Mouse (Mus musculus) heart, postnatal 0 days (tissue): ENCODE measurements around the gene Pde11a. TPM values are rescaled to one million over a fixed set of nuclear protein-coding genes. Genes with fewer than 3 reads are reported as not detected.

Source experiments
- ATAC-seq: fragments of 200-750 bp; cut with Nextera tagmentation; 2 replicates; pipeline ENCODE4 v1.8.0; 2017; ENCODE audit warnings: low read depth, moderate number of reproducible peaks, moderate library complexity; ENCODE audit not compliant: insufficient read depth
- DNase-seq: peaks from one replicate; pipeline ENCODE4 v3.0.0-alpha.2; 2016; ENCODE audit warnings: low spot score
- H3K27ac ChIP-seq: fragments of 300-500 bp; sonication (generic); 2 replicates; pipeline ENCODE4 v1.5.1; 2014; ENCODE audit warnings: low read depth, mild to moderate bottlenecking
- H3K27me3 ChIP-seq: fragments of 300-500 bp; sonication (generic); 2 replicates; pipeline ENCODE4 v1.6.1; 2014; ENCODE audit warnings: low read length, mixed read lengths; ENCODE audit not compliant: control insufficient read depth, insufficient read depth
- H3K36me3 ChIP-seq: fragments of 300-500 bp; sonication (generic); replicated peaks from 2 replicates; pipeline ENCODE4 v1.6.1; 2014; ENCODE audit warnings: low read length, mixed read lengths; ENCODE audit not compliant: control insufficient read depth, insufficient read depth
- H3K4me1 ChIP-seq: fragments of 300-500 bp; sonication (generic); 2 replicates; pipeline ENCODE4 v1.6.1; 2014; ENCODE audit warnings: antibody characterized with exemption; ENCODE audit not compliant: control insufficient read depth, insufficient read depth
- H3K4me2 ChIP-seq: fragments of 300-500 bp; sonication (generic); 2 replicates; pipeline ENCODE4 v1.6.1; 2014; ENCODE audit warnings: low read depth, mild to moderate bottlenecking, low read length, moderate library complexity
- H3K4me3 ChIP-seq: fragments of 300-500 bp; sonication (generic); 2 replicates; pipeline ENCODE4 v1.5.1; 2014; ENCODE audit warnings: low read depth, low read length
- H3K9ac ChIP-seq: fragments of 300-500 bp; sonication (generic); replicated peaks from 2 replicates; pipeline ENCODE4 v1.6.1; 2014; ENCODE audit warnings: low read depth, low read length, mixed read lengths
- H3K9me3 ChIP-seq: fragments of 300-500 bp; sonication (generic); replicated peaks from 2 replicates; pipeline ENCODE4 v1.6.1; 2016; ENCODE audit warnings: low read length; ENCODE audit not compliant: control insufficient read depth
- CTCF ChIP-seq: IDR thresholded peaks from 2 replicates; pipeline ENCODE4 v1.5.1; 2016; ENCODE audit warnings: antibody characterized with exemption, control low read depth, low read depth
- EP300 ChIP-seq: IDR thresholded peaks from 2 replicates; pipeline ENCODE4 v1.6.1; 2016; ENCODE audit warnings: antibody characterized with exemption, low read depth
- WGBS: fragments of 180-500 bp; shearing (Covaris S2); extraction: QIAGEN DNeasy Blood & Tissue Kit; methylation state at CpG from one replicate; pipeline ENCODE4 v1.1.7; 2014; 5-methylcytosine and 5-hydroxymethylcytosine counted together
- polyA plus RNA-seq: library from polyadenylated mRNA; unstranded; fragments of >200 nt; fragmentation: Nextera tagmentation; extraction: Ambion mirVana; gene quantifications from 2 replicates; pipeline ENCODE4 v1.2.1, GENCODE M21; 2015
- total RNA-seq: library from RNA; depleted of rRNA; stranded (reverse); fragments of >200 nt; gene quantifications from 2 replicates; pipeline ENCODE4 v1.2.3, GENCODE M21; 2014; ENCODE audit warnings: low replicate concordance

Pde11a gene
- total and polyA plus RNA-seq, 2 experiments from 2014 or later: 0.05 TPM; not detected in 1

DNA sequence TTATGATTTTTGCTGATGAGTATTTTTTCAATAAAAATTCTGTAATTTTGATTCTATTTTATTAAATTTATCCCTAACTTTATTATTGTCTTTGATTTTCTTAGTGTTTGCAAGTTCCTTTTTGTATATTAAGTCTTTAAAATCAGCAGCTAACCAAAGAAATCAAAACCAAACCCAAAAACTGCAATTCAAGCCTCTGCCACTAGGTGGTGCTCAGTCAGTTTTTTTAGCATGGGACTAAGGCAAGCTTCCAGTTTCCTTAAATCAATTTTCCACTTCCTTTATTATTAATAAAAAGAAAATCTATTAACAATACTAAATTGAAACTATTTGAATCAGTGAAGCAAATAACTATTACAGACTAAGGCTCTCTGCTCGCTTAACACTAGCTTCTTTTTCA lies 222.9 kb downstream of the Pde11a start:
- ATAC-seq (no peak), DNase-seq (no peak)
- Histone ChIP-seq H3K9me3 (no peaks in the 10 kb centered on the region), H3K36me3 (no peaks in the 10 kb centered on the region), H3K4me1 (no peaks in the 10 kb centered on the region), H3K4me2 (no peak overlapping the region), H3K27ac (no peak overlapping the region), H3K4me3 (no peak overlapping the region), H3K9ac (no peak overlapping the region), H3K27me3 (no peaks in the 10 kb centered on the region)
- whole genome bisulfite sequencing: 33% methylated on average over 1 of the region's 1 CpGs
- TF ChIP-seq CTCF (peak; percentile 74), EP300 (no peak)

DNA sequence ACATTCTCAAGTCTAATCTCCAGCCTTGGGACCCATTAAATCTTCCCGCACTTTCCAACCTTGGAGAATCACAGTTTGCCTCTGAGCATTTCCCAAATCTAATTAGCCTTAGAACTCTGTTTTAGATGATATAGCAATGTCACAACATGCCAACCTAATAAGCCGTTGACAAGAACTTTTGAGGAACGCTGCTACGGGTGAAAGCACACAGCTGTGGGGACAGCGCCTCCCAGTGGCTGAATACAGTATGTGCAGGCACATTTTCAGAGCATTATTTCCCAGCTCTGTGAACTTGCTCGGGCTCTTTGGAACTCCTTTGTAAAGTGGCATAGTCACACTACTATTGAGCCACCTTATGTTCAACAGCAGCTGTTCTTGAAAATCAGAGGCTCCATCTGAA lies 223.8 kb downstream of the Pde11a start:
- H3K27me3 ChIP-seq: no peaks in the 10 kb centered on the region
- no peaks in the 10 kb centered on the region for H3K9me3 ChIP-seq
- no peak for ATAC-seq
- H3K27ac ChIP-seq: no peak overlapping the region
- peak; percentile 75 for DNase-seq
- no peaks in the 10 kb centered on the region for H3K36me3 ChIP-seq
- 13% methylated on average over 6 of the region's 6 CpGs for WGBS
- no peak for TF ChIP-seq EP300
- peak; percentile 88 for TF ChIP-seq CTCF
- no peak overlapping the region for H3K4me3 ChIP-seq
- peaks cover 4% of the 10 kb centered on the region; the same call in 1 of the 2 replicates for H3K4me1 ChIP-seq
- H3K4me2 ChIP-seq: no peak overlapping the region
- no peak overlapping the region for H3K9ac ChIP-seq

GRCm38 (mm10) chr2:76109653-76110052 lies 228.9 kb downstream of the Pde11a start:
- no peaks in the 10 kb centered on the region for H3K27me3 ChIP-seq
- 0 out of 2 replicates have a peak overlapping the region, but pooled peaks have one; percentile 15 for H3K9ac ChIP-seq
- peak; percentile 64; the same call in 1 of the 2 replicates for ATAC-seq
- 0 out of 2 replicates have a peak overlapping the region, but pooled peaks have one; percentile 15 for H3K4me3 ChIP-seq
- no peaks in the 10 kb centered on the region for H3K9me3 ChIP-seq
- peak overlapping the region; percentile 20 for H3K4me2 ChIP-seq
- no peak overlapping the region for H3K27ac ChIP-seq
- no peaks in the 10 kb centered on the region for H3K36me3 ChIP-seq
- TF ChIP-seq EP300: no peak
- no peak for TF ChIP-seq CTCF
- 20% methylated on average over 8 of the region's 8 CpGs for WGBS
- DNase-seq: peak; percentile 41
- peaks cover 6% of the 10 kb centered on the region; the same call in 1 of the 2 replicates for H3K4me1 ChIP-seq

GRCm38 (mm10) chr2:76101889-76102602 lies 236.5 kb downstream of the Pde11a start:
- H3K36me3 ChIP-seq: no peaks in the 10 kb centered on the region
- no peak overlapping the region for H3K9ac ChIP-seq
- 53% methylated on average over 14 of the region's 14 CpGs for WGBS
- H3K4me2 ChIP-seq: no peak overlapping the region
- no peak overlapping the region for H3K4me3 ChIP-seq
- no peaks in the 10 kb centered on the region for H3K9me3 ChIP-seq
- ATAC-seq (no peak), DNase-seq (no peak)
- H3K27me3 ChIP-seq: no peaks in the 10 kb centered on the region
- H3K27ac ChIP-seq: no peak overlapping the region
- no peak for TF ChIP-seq EP300
- TF ChIP-seq CTCF: peak; percentile 24
- H3K4me1 ChIP-seq: no peaks in the 10 kb centered on the region

DNA sequence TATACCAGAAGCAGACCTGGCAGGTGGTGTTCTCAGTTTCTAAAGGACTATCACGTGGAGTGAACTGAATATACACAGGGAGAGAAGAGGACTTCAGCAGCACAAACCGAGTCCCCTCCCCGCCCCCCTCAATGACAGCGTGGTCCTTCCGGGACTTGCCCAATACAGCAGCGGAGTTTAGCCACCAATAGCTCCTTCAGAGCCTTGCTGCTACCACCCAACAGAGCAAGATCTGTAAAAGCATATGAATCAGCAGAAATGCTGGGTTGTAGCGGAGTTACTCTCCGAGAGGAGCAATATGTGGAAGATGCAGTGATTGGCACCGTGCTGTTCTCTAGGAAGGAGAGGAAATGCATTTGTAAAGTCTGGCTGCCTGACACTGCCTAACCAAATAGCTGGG lies 238.0 kb downstream of the Pde11a start:
- Histone ChIP-seq H3K4me2 (no peak overlapping the region), H3K27me3 (no peaks in the 10 kb centered on the region)

More for the DNA sequence above, 238.0 kb downstream of the Pde11a start:
- no peak overlapping the region for H3K4me3 ChIP-seq
- H3K27ac ChIP-seq: no peak overlapping the region
- no peak overlapping the region for H3K9ac ChIP-seq
- ATAC-seq: no peak
- DNase-seq: no peak
- no peaks in the 10 kb centered on the region for H3K36me3 ChIP-seq
- 74% methylated on average over 9 of the region's 9 CpGs for WGBS
- H3K4me1 ChIP-seq: no peaks in the 10 kb centered on the region
- TF ChIP-seq CTCF: no peak
- no peaks in the 10 kb centered on the region for H3K9me3 ChIP-seq
